Mouse (Mus musculus): ENCODE results near the gene C1rb. TPM values are rescaled to one million over a fixed set of nuclear protein-coding genes. Genes with fewer than 3 reads are reported as not detected.
"Not testable (repeated sequence)": the region's sequence is repeated elsewhere in the genome, so short reads cannot be mapped to it uniquely, and the experiment has no call there.

Gene C1rb
- total and polyA plus RNA-seq, 3 experiments: not detected

GRCm38 (mm10) chr6:124542284-124542683, 27.8 kb upstream of the C1rb start, which contains the start of gene C1s1:
Gene C1s1, minus strand, starts transcription at chr6:124542359.
- dilution Hi-C loops (cut with MboI; ENCODE audit: extremely low pct_ligation_motif_present, extremely low pct_unique_long_range_greater_than_20kb, low sequenced_read_pairs); H3K9me3 ChIP-seq (replicated peaks; ENCODE audit: low read length); H3K4me3 ChIP-seq (replicated peaks in 1 of 3; ENCODE audit: low read depth in 2 of 3, low read length in 2 of 3, poor library complexity in 1 of 3); H3K36me3 ChIP-seq (replicated peaks in 1 of 2; ENCODE audit: control insufficient read depth in 1 of 2, insufficient read depth in 1 of 2, low read length in 1 of 2); H3K9ac ChIP-seq (ENCODE audit: insufficient read depth, low read depth); H3K27me3 ChIP-seq (replicated peaks); H3K27ac ChIP-seq (ENCODE audit: insufficient read depth, low read depth); H3K4me1 ChIP-seq (ENCODE audit: control insufficient read depth in 1 of 2, insufficient read depth in 2 of 2); H3K4me2 ChIP-seq (ENCODE audit: insufficient read depth, low read depth, poor library complexity, severe bottlenecking); H3K79me2 ChIP-seq (replicated peaks; ENCODE audit: control insufficient read depth, extremely low read depth, insufficient read depth, poor library complexity, severe bottlenecking): not testable (repeated sequence)
- TF ChIP-seq SMC3 (IDR thresholded peaks at IDR 0.05; ENCODE audit: low read depth, low read length) (peak; percentile 31), CTCF (conservative IDR thresholded peaks at IDR 0.05 in 1 of 2, IDR thresholded peaks at IDR 0.05 in 1 of 2; ENCODE audit: low read depth in 2 of 2, low read length in 2 of 2) (peak; percentile 50 to 64), RAD21 (IDR thresholded peaks at IDR 0.05; ENCODE audit: low read depth, low read length) (peak; percentile 49)
- in situ Hi-C loops (cut with MboI; ENCODE audit: low pct_ligation_motif_present, low pct_unique_long_range_greater_than_20kb, low sequenced_read_pairs): loop anchor here (10.0 kb wide), 1 partner anchor 67 kb away; no protein-coding TSS in a partner anchor
- DNase-seq (ENCODE audit: extremely low read depth): peak; percentile 27

- no peaks in the 10 kb centered on the region for H3K79me2 ChIP-seq (replicated peaks; ENCODE audit: control insufficient read depth, extremely low read depth, insufficient read depth, poor library complexity, severe bottlenecking)
- no peak overlapping the region for H3K9ac ChIP-seq (ENCODE audit: insufficient read depth, low read depth)
- DNase-seq (ENCODE audit: extremely low read depth): no peak
- no peak overlapping the region for H3K4me3 ChIP-seq (replicated peaks in 1 of 3; ENCODE audit: low read depth in 2 of 3, low read length in 2 of 3, poor library complexity in 1 of 3)
- dilution Hi-C loops (cut with MboI; ENCODE audit: extremely low pct_ligation_motif_present, extremely low pct_unique_long_range_greater_than_20kb, low sequenced_read_pairs): no loop called here
- H3K36me3 ChIP-seq (replicated peaks in 1 of 2; ENCODE audit: control insufficient read depth in 1 of 2, insufficient read depth in 1 of 2, low read length in 1 of 2): no peaks in the 10 kb centered on the region
- H3K4me2 ChIP-seq (ENCODE audit: insufficient read depth, low read depth, poor library complexity, severe bottlenecking): no peak overlapping the region
- H3K27me3 ChIP-seq (replicated peaks): no peaks in the 10 kb centered on the region
- in situ Hi-C loops (cut with MboI; ENCODE audit: low pct_ligation_motif_present, low pct_unique_long_range_greater_than_20kb, low sequenced_read_pairs): loop anchor here (10.0 kb wide), 1 partner anchor 70 kb away; no protein-coding TSS in a partner anchor
- H3K27ac ChIP-seq (ENCODE audit: insufficient read depth, low read depth): no peak overlapping the region
- peaks cover 2 to 9% of the 10 kb centered on the region in 2 experiments; a peak in 1 of 4 replicates for H3K4me1 ChIP-seq (ENCODE audit: control insufficient read depth in 1 of 2, insufficient read depth in 2 of 2)
- TF ChIP-seq RAD21 (IDR thresholded peaks at IDR 0.05; ENCODE audit: low read depth, low read length): peak; percentile 47
- TF ChIP-seq ZNF384 (IDR thresholded peaks at IDR 0.05; ENCODE audit: low read depth, low read length): peak; percentile 64
- no peak for TF ChIP-seq MYC (IDR thresholded peaks at IDR 0.05; ENCODE audit: low read depth, low read length)
- TF ChIP-seq POLR2AphosphoS2 (IDR thresholded peaks at IDR 0.05; ENCODE audit: low read depth, low read length): no peak
- TF ChIP-seq SIN3A (IDR thresholded peaks at IDR 0.05; ENCODE audit: low read length): no peak
- TF ChIP-seq BHLHE40 (IDR thresholded peaks at IDR 0.05; ENCODE audit: low read depth, low read length): no peak
- peak; percentile 19 for TF ChIP-seq SMC3 (IDR thresholded peaks at IDR 0.05; ENCODE audit: low read depth, low read length)
- peak in 1 of 2 experiments; percentile 59; a peak in 2 of 4 replicates for TF ChIP-seq CTCF (conservative IDR thresholded peaks at IDR 0.05 in 1 of 2, IDR thresholded peaks at IDR 0.05 in 1 of 2; ENCODE audit: low read depth in 2 of 2, low read length in 2 of 2)
- no peaks in the 10 kb centered on the region for H3K9me3 ChIP-seq (replicated peaks; ENCODE audit: low read length)
These were observed 25.6 kb upstream of the C1rb start for GRCm38 (mm10) chr6:124544466-124544865.

- Histone ChIP-seq H3K79me2 (replicated peaks; ENCODE audit: control insufficient read depth, extremely low read depth, insufficient read depth, poor library complexity, severe bottlenecking) (no peaks in the 10 kb centered on the region), H3K4me2 (ENCODE audit: insufficient read depth, low read depth, poor library complexity, severe bottlenecking) (no peak overlapping the region), H3K9ac (ENCODE audit: insufficient read depth, low read depth) (no peak overlapping the region), H3K27ac (ENCODE audit: insufficient read depth, low read depth) (no peak overlapping the region), H3K27me3 (replicated peaks) (no peaks in the 10 kb centered on the region), H3K9me3 (replicated peaks; ENCODE audit: low read length) (peaks cover under 1% of the 10 kb centered on the region), H3K36me3 (replicated peaks in 1 of 2; ENCODE audit: control insufficient read depth in 1 of 2, insufficient read depth in 1 of 2, low read length in 1 of 2) (no peaks in the 10 kb centered on the region), H3K4me3 (replicated peaks in 1 of 3; ENCODE audit: low read depth in 2 of 3, low read length in 2 of 3, poor library complexity in 1 of 3) (no peak overlapping the region), H3K4me1 (ENCODE audit: control insufficient read depth in 1 of 2, insufficient read depth in 2 of 2) (peaks cover 2 to 9% of the 10 kb centered on the region in 2 experiments; a peak in 1 of 4 replicates)
- in situ Hi-C loops (cut with MboI; ENCODE audit: low pct_ligation_motif_present, low pct_unique_long_range_greater_than_20kb, low sequenced_read_pairs) (loop anchor here (10.0 kb wide), 1 partner anchor 71 kb away; no protein-coding TSS in a partner anchor), dilution Hi-C loops (cut with MboI; ENCODE audit: extremely low pct_ligation_motif_present, extremely low pct_unique_long_range_greater_than_20kb, low sequenced_read_pairs) (no loop called here)
- DNase-seq (ENCODE audit: extremely low read depth): no peak
- TF ChIP-seq POLR2A (IDR thresholded peaks at IDR 0.05; ENCODE audit: low read depth, low read length) (no peak), CTCF (conservative IDR thresholded peaks at IDR 0.05 in 1 of 2, IDR thresholded peaks at IDR 0.05 in 1 of 2; ENCODE audit: low read depth in 2 of 2, low read length in 2 of 2) (peak in 1 of 2 experiments; percentile 32; a peak in 1 of 4 replicates), SMC3 (IDR thresholded peaks at IDR 0.05; ENCODE audit: low read depth, low read length) (0 out of 2 replicates have a peak, but pooled peaks have one; percentile 5), MXI1 (IDR thresholded peaks at IDR 0.05; ENCODE audit: low read depth, low read length) (no peak), RAD21 (IDR thresholded peaks at IDR 0.05; ENCODE audit: low read depth, low read length) (peak; percentile 23), ZNF384 (IDR thresholded peaks at IDR 0.05; ENCODE audit: low read depth, low read length) (no peak)
These were observed 24.7 kb upstream of the C1rb start for GRCm38 (mm10) chr6:124545425-124545824.

GRCm38 (mm10) chr6:124547979-124548378, 22.1 kb upstream of the C1rb start:
- H3K4me3 ChIP-seq (replicated peaks in 1 of 3; ENCODE audit: low read depth in 2 of 3, low read length in 2 of 3, poor library complexity in 1 of 3); H3K79me2 ChIP-seq (replicated peaks; ENCODE audit: control insufficient read depth, extremely low read depth, insufficient read depth, poor library complexity, severe bottlenecking); H3K4me2 ChIP-seq (ENCODE audit: insufficient read depth, low read depth, poor library complexity, severe bottlenecking); DNase-seq (ENCODE audit: extremely low read depth); H3K9ac ChIP-seq (ENCODE audit: insufficient read depth, low read depth); H3K4me1 ChIP-seq (ENCODE audit: control insufficient read depth in 1 of 2, insufficient read depth in 2 of 2); H3K27ac ChIP-seq (ENCODE audit: insufficient read depth, low read depth); dilution Hi-C loops (cut with MboI; ENCODE audit: extremely low pct_ligation_motif_present, extremely low pct_unique_long_range_greater_than_20kb, low sequenced_read_pairs); H3K9me3 ChIP-seq (replicated peaks; ENCODE audit: low read length); H3K36me3 ChIP-seq (replicated peaks in 1 of 2; ENCODE audit: control insufficient read depth in 1 of 2, insufficient read depth in 1 of 2, low read length in 1 of 2); H3K27me3 ChIP-seq (replicated peaks): not testable (repeated sequence)
- in situ Hi-C loops (cut with MboI; ENCODE audit: low pct_ligation_motif_present, low pct_unique_long_range_greater_than_20kb, low sequenced_read_pairs): loop anchor here (10.0 kb wide), 1 partner anchor 73 kb away; no protein-coding TSS in a partner anchor
